1 mouse cellular context compared by ENCODE assay signal in the genomic region with DNA sequence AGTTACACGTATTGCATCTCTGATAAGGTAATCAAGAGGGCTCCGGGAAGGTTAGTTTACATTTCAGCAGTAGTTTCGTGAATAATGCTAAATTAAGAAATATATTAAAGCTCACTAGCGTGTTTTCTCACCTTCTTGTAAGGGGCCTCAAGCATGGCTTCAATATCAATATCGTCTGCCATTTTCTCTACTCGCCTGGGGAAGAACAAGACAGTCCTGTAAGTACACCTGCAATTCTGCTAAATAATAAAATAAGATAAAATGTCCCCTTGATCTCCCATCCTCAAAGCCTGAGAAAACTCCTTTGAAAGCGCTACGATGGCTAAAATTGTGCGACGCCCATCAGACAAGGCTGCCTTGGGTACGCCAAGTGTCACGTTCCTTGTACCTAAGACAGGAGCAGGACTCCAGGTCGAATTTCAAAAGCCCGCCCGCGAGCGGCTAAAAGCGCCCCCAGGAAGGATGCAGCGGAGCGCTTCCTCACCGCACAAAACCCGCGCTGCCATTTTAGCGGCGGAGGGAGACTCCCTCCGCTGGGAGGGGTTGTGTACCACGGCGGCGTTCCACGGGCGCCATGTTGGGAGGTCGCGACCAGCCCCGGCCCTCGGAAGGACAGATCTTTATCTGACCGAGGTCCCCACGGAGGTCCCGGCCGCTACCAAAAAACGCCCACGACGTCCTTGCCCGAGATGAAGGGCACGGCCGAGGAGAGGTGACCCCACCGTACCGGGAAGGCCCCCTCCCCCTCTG.
TF ChIP-seq lines count a peak whose summit lies in the region.

No protein-coding gene starts in this region.

TF ChIP-seq in MEL, 35 proteins besides CTCF, POLR2A, EP300 and RAD21 (continued from another document):
- TF ChIP-seq USF2 (IDR thresholded peaks at IDR 0.05; ENCODE audit: borderline replicate concordance in 1 of 2, insufficient read depth in 1 of 2, low read depth in 1 of 2, low read length in 2 of 2) (no peak), SMC3 (IDR thresholded peaks at IDR 0.05; ENCODE audit: low read depth, low read length) (no peak), USF1 (IDR thresholded peaks at IDR 0.05; ENCODE audit: low read depth, low read length) (no peak), ZC3H11A (IDR thresholded peaks at IDR 0.05; ENCODE audit: low read depth, low read length) (no peak), SIN3A (IDR thresholded peaks at IDR 0.05; ENCODE audit: low read length) (no peak), NRF1 (IDR thresholded peaks at IDR 0.05; ENCODE audit: insufficient read depth, low read depth, low read length, poor library complexity, severe bottlenecking) (no peak), TCF12 (IDR thresholded peaks at IDR 0.05; ENCODE audit: low read depth, low read length) (peak; percentile 33; the same call in 1 of the 2 replicates), RCOR1 (IDR thresholded peaks at IDR 0.05; ENCODE audit: low read depth, low read length) (no peak; the same call in 1 of the 2 replicates)
TF ChIP-seq in MEL: peak in this region for 7.
